Mouse (Mus musculus): Measurements from ENCODE around the gene Maml2. TPM values are rescaled to one million over a fixed set of nuclear protein-coding genes. Genes with fewer than 3 reads are reported as not detected.
A peak's percentile ranks its signal among the peaks of the same experiment; 100 is the strongest.

Maml2 gene
- polyA plus RNA-seq, 1 experiment from 2014 or later, result 9.3 TPM

DNA sequence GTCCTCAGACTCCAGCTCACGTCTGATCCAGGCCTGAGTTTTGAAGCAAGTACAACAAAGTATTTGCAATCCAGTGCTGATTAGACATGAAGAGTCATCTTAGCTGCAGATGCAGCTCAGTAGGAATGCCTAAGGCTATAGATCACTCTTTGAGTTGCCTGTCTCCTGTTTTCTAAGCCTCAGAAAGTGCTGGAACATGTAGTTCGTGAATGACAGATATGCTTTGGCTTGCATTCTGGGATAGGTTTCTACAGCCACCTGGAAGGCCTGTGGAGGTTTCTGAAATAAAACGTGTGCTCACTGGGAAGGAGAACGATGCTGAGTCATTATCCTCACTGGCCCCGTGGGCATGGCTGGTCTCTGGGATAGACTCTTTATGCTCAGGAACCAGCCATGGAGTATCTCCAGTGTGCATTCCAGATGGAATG lies 16.8 kb downstream of the Maml2 start:
- Histone ChIP-seq H3K27me3 (no peaks in the 10 kb centered on the region), H3K4me1 (peaks cover 10% of the 10 kb centered on the region), H3K9ac (replicated peaks) (no peak overlapping the region), H3K4me3 (no peak overlapping the region), H3K4me2 (replicated peaks) (no peak overlapping the region), H3K27ac (replicated peaks) (no peak overlapping the region), H3K9me3 (no peaks in the 10 kb centered on the region), H3K36me3 (no peaks in the 10 kb centered on the region)
- WGBS, result 84% methylated on average over 5 of the region's 5 CpGs
- no peak for ATAC-seq (replicated peaks)

DNA sequence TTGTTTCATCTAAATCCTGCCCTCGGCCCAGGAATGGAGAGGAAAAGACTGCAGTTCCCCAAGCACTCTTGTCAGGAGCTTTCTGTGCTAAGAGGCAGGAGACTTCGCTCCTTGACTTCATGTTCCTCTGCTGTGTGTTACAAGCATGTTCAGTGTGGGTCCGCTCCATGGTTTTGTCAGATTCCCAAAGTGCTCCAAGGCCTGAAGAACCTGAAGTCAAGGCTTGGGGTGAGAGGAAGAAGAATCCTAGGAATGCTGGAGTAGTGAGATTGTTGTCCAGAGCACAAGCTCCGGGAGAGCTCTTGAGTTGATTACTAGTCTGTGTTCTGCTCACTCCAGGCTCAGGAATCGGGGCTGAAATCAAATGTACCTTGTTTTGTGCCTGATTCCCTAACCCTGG lies 17.6 kb downstream of the Maml2 start:
- H3K9me3 ChIP-seq, result no peaks in the 10 kb centered on the region
- no peak for ATAC-seq (replicated peaks)
- H3K9ac ChIP-seq (replicated peaks), result no peak overlapping the region
- H3K27ac ChIP-seq (replicated peaks), result no peak overlapping the region
- H3K4me2 ChIP-seq (replicated peaks), result no peak overlapping the region
- H3K27me3 ChIP-seq, result no peaks in the 10 kb centered on the region
- no peaks in the 10 kb centered on the region for H3K36me3 ChIP-seq
- no peak overlapping the region for H3K4me3 ChIP-seq
- peaks cover 3% of the 10 kb centered on the region; the same call in 1 of the 2 replicates for H3K4me1 ChIP-seq
- 82% methylated on average over 5 of the region's 5 CpGs for WGBS

DNA sequence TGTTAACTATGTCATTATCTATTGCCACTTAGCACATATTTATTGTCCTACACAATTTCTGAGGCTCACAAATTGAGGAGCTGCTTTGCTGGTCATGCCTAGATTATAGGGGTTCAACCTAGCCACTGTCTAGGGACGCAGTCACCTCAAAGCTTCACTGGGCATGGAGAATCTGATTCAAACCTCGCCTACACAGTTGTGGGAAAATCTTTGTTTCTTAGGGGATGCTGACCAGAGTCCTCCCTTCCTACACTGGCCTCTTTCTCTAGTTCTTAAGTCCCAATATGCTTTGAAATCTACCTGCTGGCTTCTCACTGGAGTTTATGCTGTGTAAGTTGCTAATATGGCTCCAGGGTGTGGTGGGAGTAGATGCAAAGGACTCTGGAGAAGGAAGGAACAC lies 21.8 kb downstream of the Maml2 start:
- Histone ChIP-seq H3K9me3 (no peaks in the 10 kb centered on the region), H3K9ac (replicated peaks) (no peak overlapping the region), H3K4me2 (replicated peaks) (no peak overlapping the region), H3K27me3 (no peaks in the 10 kb centered on the region), H3K4me1 (no peaks in the 10 kb centered on the region), H3K4me3 (no peak overlapping the region), H3K27ac (replicated peaks) (no peak overlapping the region), H3K36me3 (no peaks in the 10 kb centered on the region)
- no peak for ATAC-seq (replicated peaks)
- 92% methylated on average over 2 of the region's 2 CpGs for WGBS

DNA sequence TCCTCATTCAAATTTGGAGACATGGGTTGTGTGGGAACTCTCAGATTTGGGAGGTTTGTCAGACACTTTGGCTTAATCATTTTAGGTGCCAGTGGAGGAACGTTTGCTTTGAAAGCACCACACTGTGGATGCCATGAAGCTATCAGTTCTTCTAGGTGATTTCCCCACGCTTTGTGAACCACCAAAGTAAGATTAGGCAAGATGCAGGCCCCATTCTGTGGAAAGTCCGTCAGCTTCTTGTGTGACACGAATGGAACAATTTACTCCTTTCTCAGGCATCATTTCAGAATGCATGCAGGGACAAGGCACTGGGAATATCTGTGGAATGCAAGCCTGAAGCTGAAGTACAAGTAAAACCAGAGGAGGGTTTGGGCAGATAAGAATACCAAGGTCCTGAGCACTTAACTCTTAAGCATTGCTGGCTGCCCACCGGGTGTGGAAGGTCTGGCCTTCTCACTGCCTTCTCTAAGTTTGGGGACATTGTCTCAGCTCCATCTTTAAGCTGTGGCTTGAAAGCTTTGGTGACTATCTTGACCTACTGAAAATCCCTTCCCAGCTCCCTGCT lies 23.1 kb downstream of the Maml2 start:
- Histone ChIP-seq H3K4me3 (no peak overlapping the region), H3K4me2 (replicated peaks) (no peak overlapping the region), H3K27me3 (no peaks in the 10 kb centered on the region), H3K9me3 (no peaks in the 10 kb centered on the region), H3K9ac (replicated peaks) (no peak overlapping the region), H3K4me1 (no peaks in the 10 kb centered on the region), H3K36me3 (no peaks in the 10 kb centered on the region), H3K27ac (replicated peaks) (no peak overlapping the region)
- no peak for ATAC-seq (replicated peaks)
- 73% methylated on average over 5 of the region's 5 CpGs for WGBS

DNA sequence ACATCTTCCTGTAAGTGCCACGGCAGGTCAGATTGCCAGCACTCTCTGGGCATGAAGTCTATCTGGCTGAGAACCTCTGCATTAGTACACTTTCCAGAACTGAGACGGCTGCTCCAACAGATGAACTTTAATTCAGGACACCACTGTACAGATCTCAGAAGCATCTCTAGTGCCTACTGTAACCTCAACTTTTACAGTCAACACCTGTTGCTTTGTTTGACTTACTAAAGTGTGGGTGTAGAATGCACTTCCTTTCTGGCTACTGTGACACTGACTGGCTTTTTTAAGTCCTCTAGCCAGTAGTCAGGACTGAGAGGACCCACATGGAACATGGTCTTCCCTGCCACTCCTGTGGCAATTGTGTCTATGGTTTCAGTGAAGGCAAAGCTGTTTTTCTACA lies 25.3 kb downstream of the Maml2 start:
- no peak for ATAC-seq (replicated peaks)
- Histone ChIP-seq H3K9me3 (no peaks in the 10 kb centered on the region), H3K9ac (replicated peaks) (no peak overlapping the region), H3K27ac (replicated peaks) (no peak overlapping the region), H3K4me3 (no peak overlapping the region), H3K36me3 (no peaks in the 10 kb centered on the region), H3K4me1 (no peaks in the 10 kb centered on the region), H3K27me3 (no peaks in the 10 kb centered on the region), H3K4me2 (replicated peaks) (no peak overlapping the region)
- 82% methylated on average over 2 of the region's 2 CpGs for WGBS

DNA sequence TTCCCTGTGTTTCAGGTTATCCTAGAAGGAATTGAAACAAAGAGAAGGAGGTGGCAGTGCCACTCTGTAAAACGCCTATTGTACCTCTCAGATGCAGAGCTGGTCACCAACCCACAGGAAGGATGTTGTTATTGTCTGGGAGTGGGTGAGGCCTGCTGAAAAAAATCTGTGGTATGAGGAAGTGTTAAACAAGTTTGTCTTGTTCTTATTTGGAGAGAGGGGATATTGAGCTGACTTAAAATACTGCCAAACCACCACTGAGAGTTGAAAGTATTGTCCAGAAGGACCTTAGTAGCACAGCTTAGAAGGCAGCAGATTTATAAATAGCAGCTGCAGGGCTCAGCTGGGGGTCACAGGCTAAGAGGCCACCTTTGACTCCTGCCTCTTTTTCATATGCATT lies 25.9 kb downstream of the Maml2 start:
- no peak for ATAC-seq (replicated peaks)
- Histone ChIP-seq H3K4me1 (no peaks in the 10 kb centered on the region), H3K27me3 (no peaks in the 10 kb centered on the region), H3K4me2 (replicated peaks) (no peak overlapping the region), H3K4me3 (no peak overlapping the region), H3K27ac (replicated peaks) (no peak overlapping the region; the same call in 1 of the 2 replicates), H3K9ac (replicated peaks) (no peak overlapping the region), H3K9me3 (no peaks in the 10 kb centered on the region), H3K36me3 (no peaks in the 10 kb centered on the region)
- whole genome bisulfite sequencing, result 36% methylated on average over 1 of the region's 1 CpGs

DNA sequence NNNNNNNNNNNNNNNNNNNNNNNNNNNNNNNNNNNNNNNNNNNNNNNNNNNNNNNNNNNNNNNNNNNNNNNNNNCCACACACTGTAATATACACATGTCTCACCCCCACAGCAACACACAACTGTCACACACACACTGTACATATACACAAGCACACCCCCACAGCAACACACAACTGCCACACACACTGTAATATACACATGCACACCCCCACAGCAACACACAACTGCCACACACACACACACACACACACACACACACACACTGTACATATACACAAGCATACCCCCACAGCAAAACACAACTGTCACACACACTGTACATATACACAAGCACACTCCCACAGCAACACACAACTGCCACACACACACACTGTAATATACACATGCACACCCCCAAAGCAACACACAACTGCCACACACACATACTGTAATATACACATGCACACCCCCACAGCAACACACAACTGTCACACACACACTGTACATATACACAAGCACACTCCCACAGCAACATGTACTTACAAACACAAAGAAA lies 116.5 kb downstream of the Maml2 start:
- no peak overlapping the region for H3K4me3 ChIP-seq
- no peak; the same call in 1 of the 2 replicates for ATAC-seq (replicated peaks)
- no peaks in the 10 kb centered on the region for H3K4me1 ChIP-seq
- no peak overlapping the region for H3K4me2 ChIP-seq (replicated peaks)
- no peak overlapping the region for H3K9ac ChIP-seq (replicated peaks)
- no peaks in the 10 kb centered on the region for H3K9me3 ChIP-seq
- no peaks in the 10 kb centered on the region for H3K36me3 ChIP-seq
- no peak overlapping the region for H3K27ac ChIP-seq (replicated peaks)
- no peaks in the 10 kb centered on the region for H3K27me3 ChIP-seq

DNA sequence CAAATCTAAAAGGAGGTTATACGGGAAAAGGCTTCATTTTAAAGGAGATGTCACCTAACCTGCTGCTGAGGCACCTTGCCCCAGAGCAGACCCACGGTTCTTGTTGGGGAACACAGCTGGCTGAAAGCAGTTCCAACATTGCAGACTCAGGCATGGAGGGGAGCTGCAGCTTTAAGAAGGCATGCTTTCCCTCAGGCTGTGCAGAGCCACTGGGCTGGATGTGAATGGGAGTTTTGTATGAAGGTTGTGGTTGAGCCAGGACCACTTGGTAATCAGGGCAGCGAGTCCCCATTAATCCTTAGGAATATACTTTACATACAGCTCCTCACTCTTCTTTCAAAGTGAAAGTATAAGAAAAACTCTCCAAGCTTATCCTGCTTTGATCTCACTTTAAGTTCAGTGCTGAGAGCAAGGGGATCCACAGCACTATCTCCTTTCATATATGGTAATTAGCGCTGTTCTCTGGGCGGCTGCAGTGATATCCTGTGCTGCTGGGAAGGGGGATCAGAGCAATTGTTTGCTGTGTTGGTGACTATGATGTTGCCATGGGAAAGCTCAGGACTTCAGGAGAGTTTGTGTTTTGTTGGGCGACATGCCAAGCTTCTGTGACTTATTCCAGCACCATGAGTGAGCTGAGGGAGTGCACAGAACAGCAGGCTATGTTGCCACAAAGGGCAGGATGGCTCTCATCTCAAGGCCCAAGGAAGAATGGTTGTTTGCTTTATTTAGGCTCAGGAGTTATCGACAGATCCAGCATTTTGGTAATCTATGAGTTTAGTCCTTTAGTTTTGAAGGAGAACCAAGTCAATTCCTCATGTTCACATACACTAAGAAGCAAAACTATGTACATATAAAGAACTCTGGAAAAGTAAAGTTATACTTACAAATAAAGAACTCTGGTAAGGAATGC lies 127.5 kb downstream of the Maml2 start:
- no peaks in the 10 kb centered on the region for H3K36me3 ChIP-seq
- peak; percentile 96 for ATAC-seq (replicated peaks)
- H3K4me1 ChIP-seq, result peaks cover 31% of the 10 kb centered on the region
- H3K27me3 ChIP-seq, result no peaks in the 10 kb centered on the region
- H3K4me2 ChIP-seq (replicated peaks), result peak overlapping the region; percentile 26
- 0 out of 2 replicates have a peak overlapping the region, but pooled peaks have one; percentile 11 for H3K4me3 ChIP-seq
- H3K9ac ChIP-seq (replicated peaks), result 0 out of 2 replicates have a peak overlapping the region, but pooled peaks have one; percentile 10
- H3K9me3 ChIP-seq, result no peaks in the 10 kb centered on the region
- peak overlapping the region; percentile 79 for H3K27ac ChIP-seq (replicated peaks)
- WGBS, result 3% methylated on average over 7 of the region's 7 CpGs

DNA sequence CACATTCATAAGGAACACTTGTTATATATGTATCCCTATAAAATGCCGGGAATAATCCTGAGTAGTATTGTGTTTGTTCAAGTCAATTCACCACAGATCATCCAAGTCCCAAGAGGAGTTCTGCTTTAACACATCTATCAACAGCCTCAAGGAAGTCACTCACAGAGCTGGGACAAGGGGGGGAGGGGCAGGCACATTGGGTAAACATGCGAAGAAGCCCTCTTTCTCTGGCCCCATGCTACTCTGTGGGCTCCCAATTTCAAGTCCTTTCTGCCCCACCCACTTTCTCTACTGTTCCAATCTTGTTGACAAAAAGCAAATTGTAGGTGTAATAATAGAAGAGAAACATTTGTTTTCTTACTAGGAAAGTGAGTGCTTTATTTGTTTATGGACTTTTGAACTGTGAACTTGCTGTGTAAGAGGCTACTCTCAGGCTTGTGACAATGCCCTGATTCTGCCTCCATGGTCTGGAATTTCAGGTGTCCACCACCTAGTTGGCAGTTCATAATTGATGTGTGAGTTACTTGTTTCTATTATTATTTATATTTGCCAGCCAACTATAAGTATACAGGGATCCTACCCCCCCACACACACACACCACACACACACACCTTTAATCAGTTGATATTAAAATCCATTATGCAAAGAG lies 131.8 kb downstream of the Maml2 start:
- Histone ChIP-seq H3K9me3 (no peaks in the 10 kb centered on the region), H3K4me2 (replicated peaks) (no peak overlapping the region), H3K4me3 (no peak overlapping the region), H3K36me3 (no peaks in the 10 kb centered on the region), H3K9ac (replicated peaks) (no peak overlapping the region), H3K27me3 (no peaks in the 10 kb centered on the region), H3K27ac (replicated peaks) (no peak overlapping the region), H3K4me1 (peaks cover 27% of the 10 kb centered on the region)
- ATAC-seq (replicated peaks), result no peak
- WGBS, result 73% methylated on average over 2 of the region's 2 CpGs

DNA sequence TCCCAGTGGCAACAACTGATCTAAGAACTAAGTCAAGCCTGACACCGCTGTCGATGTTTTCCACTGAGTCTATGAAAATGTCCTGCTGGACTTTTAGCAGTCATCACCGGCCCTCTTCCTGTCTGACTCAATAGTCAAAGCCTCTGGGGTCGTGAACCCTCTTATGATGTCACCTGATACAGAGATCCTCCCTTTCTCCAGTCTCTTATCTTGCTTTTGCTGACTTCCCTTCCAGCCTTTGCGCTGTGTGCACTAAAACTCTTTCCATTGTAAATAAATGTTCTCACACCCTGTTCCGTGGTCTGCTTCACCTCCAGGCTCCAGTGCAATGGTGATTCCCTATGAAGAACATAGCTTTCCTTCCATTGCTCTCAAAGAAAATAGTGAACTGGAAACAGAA lies 132.5 kb downstream of the Maml2 start:
- H3K27ac ChIP-seq (replicated peaks), result no peak overlapping the region

DNA sequence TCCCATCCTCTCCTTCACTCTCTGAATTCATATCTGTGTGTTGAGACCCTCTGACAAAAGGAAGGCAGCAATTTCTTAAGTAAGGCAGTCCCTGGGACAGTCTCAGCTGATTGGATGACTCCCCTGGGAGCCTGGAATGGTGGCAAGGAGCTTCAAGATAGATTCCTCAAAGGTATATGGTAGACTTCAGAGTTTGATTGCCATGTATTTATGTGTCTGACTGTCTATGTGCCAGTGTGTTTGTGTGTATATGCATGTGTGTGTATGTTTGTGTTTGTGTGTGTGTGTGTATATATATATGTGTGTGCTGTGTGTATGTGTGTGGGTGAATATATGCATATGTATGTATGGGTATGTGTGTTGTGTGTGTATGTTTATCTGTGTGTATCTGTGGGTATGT lies 133.0 kb downstream of the Maml2 start:
- no peak for ATAC-seq (replicated peaks)
- H3K4me2 ChIP-seq (replicated peaks), result no peak overlapping the region
- no peaks in the 10 kb centered on the region for H3K36me3 ChIP-seq
- no peaks in the 10 kb centered on the region for H3K27me3 ChIP-seq
- no peaks in the 10 kb centered on the region for H3K9me3 ChIP-seq
- H3K4me1 ChIP-seq, result peaks cover 16% of the 10 kb centered on the region
- no peak overlapping the region for H3K4me3 ChIP-seq
- no peak overlapping the region for H3K9ac ChIP-seq (replicated peaks)
- no peak overlapping the region for H3K27ac ChIP-seq (replicated peaks)

More for the DNA sequence above, 132.5 kb downstream of the Maml2 start:
- H3K36me3 ChIP-seq, result no peaks in the 10 kb centered on the region
- H3K4me3 ChIP-seq, result no peak overlapping the region
- peaks cover 20% of the 10 kb centered on the region for H3K4me1 ChIP-seq
- H3K9ac ChIP-seq (replicated peaks), result no peak overlapping the region
- H3K9me3 ChIP-seq, result no peaks in the 10 kb centered on the region
- ATAC-seq (replicated peaks), result no peak
- 90% methylated on average over 6 of the region's 6 CpGs for WGBS
- no peaks in the 10 kb centered on the region for H3K27me3 ChIP-seq
- no peak overlapping the region for H3K4me2 ChIP-seq (replicated peaks)

DNA sequence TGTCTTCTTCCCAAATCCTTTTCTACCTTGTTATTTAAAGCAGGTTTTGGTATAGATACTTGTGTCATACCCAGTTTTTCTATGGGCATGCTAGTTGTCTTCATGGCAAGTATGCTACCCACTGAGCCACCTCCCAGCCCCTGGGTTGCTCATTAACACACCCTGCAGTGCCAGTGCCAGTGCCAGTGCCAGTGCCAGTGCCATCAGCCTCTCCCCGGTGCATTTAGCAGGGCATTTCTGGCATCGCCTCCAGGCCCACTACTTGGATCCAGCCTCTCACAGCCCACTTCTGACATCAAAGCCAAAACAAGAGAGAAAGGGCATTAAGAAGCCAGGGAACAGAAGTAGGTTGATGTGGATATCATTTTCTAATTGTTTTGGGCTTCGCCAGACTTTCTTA lies 133.9 kb downstream of the Maml2 start:
- Histone ChIP-seq H3K4me1 (peaks cover 10% of the 10 kb centered on the region), H3K9me3 (no peaks in the 10 kb centered on the region), H3K4me3 (no peak overlapping the region), H3K36me3 (no peaks in the 10 kb centered on the region), H3K27ac (replicated peaks) (no peak overlapping the region), H3K9ac (replicated peaks) (no peak overlapping the region), H3K4me2 (replicated peaks) (no peak overlapping the region), H3K27me3 (no peaks in the 10 kb centered on the region)
- ATAC-seq (replicated peaks), result no peak
- WGBS, result 79% methylated on average over 3 of the region's 3 CpGs
